Mouse (Mus musculus) ES-E14 (cell line): ENCODE data around the gene Lrmda.

Experiments
- CHD2 ChIP-seq: IDR thresholded peaks from 2 replicates; pipeline ENCODE4 v1.6.1; 2014; ENCODE audit warnings: mild to moderate bottlenecking, low read depth, low read length, inconsistent platforms
- HCFC1 ChIP-seq: IDR thresholded peaks from 2 replicates; pipeline ENCODE4 v1.6.1; 2012; ENCODE audit warnings: low read length, inconsistent platforms, borderline replicate concordance; ENCODE audit not compliant: insufficient read depth
- MAFK ChIP-seq: IDR thresholded peaks from 2 replicates; pipeline ENCODE4 v1.6.1; 2014; ENCODE audit warnings: mild to moderate bottlenecking, low read depth, low read length, inconsistent platforms; ENCODE audit not compliant: insufficient read depth
- ZC3H11A ChIP-seq: IDR thresholded peaks from 2 replicates; pipeline ENCODE4 v1.6.1; 2012; ENCODE audit warnings: low read depth, mild to moderate bottlenecking, inconsistent platforms, low read length, borderline replicate concordance
- ZNF384 ChIP-seq: IDR thresholded peaks from 2 replicates; pipeline ENCODE4 v1.6.1; 2012; ENCODE audit warnings: low read depth, low read length, inconsistent platforms

GRCm38 (mm10) chr14:22278053-22278452, 258.5 kb downstream of the Lrmda start:
- TF ChIP-seq CHD2: no peak
- no peak for TF ChIP-seq ZNF384
- TF ChIP-seq ZC3H11A: no peak
- TF ChIP-seq MAFK: no peak
- TF ChIP-seq HCFC1: no peak
